ENCODE assay signal across 8 mouse cellular contexts in the genomic region with DNA sequence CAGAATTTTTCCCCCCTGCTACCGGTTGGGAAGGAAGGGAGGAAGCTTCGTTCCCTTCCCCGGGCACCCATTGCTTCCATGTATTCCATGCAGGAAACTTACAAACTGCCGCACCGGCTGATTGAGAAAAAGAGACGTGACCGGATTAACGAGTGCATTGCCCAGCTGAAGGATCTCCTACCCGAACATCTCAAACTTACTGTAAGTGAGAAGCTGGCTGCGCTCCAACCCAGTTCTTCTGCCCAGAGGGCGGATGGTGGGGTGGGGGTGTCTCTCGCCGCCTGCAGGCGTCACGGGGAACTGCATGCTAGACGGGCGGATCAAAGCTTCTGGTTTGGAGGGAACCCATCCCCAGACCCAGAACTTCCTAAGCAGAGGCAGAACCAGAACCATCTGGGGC. TPM values are rescaled to one million over a fixed set of nuclear protein-coding genes. Genes with fewer than 3 reads are reported as not detected.
DNase-seq lines count a peak whose midpoint lies in the region; ATAC-seq and TF ChIP-seq lines count a peak whose summit lies in the region.

No protein-coding gene starts in this region.

- H3K4me3 ChIP-seq in MEL (ENCODE audit: control insufficient read depth in 1 of 2, insufficient read depth in 1 of 2, low read depth in 2 of 2, low read length in 2 of 2) = peak overlapping the region; percentile 80 to 83
- H3K4me3 ChIP-seq in hindbrain, embryonic 13.5 days = peak overlapping the region; percentile 63

- no peaks in the 10 kb centered on the region for H3K27me3 ChIP-seq in MEL (ENCODE audit: control insufficient read depth in 1 of 2, insufficient read depth in 2 of 2, low read length in 2 of 2)
- H3K27me3 ChIP-seq in hindbrain, embryonic 13.5 days = peaks cover 44% of the 10 kb centered on the region

- no peak for ATAC-seq in hindbrain, embryonic 13.5 days (ENCODE audit: low FRiP score)

- H3K36me3 ChIP-seq in MEL (ENCODE audit: control insufficient read depth in 1 of 2, insufficient read depth in 2 of 2, low read length in 2 of 2) = peaks cover 0 to 34% of the 10 kb centered on the region in 2 experiments; a peak in 3 of 4 replicates
- no peaks in the 10 kb centered on the region for H3K36me3 ChIP-seq in hindbrain, embryonic 13.5 days

- peak; percentile 77 to 84 (median 78) for TF ChIP-seq CTCF in MEL (IDR thresholded peaks at IDR 0.05 in 2 of 3, conservative IDR thresholded peaks at IDR 0.05 in 1 of 3; ENCODE audit: control insufficient read depth in 1 of 3, insufficient read depth in 1 of 3, low read depth in 2 of 3, low read length in 3 of 3, poor library complexity in 1 of 3, severe bottlenecking in 1 of 3)

- under 1% methylated on average over 17 of the region's 17 CpGs for WGBS in hindbrain, embryonic 13.5 days

- H3K9ac ChIP-seq in MEL (ENCODE audit: control insufficient read depth, low read depth, low read length, poor library complexity, severe bottlenecking) = peak overlapping the region; percentile 79
- peak overlapping the region; percentile 65 for H3K9ac ChIP-seq in hindbrain, embryonic 13.5 days

- H3K79me2 ChIP-seq in MEL (ENCODE audit: control insufficient read depth, insufficient read depth, low read length, poor library complexity) = peaks cover 21% of the 10 kb centered on the region

- TF ChIP-seq EP300 in MEL (IDR thresholded peaks at IDR 0.05; ENCODE audit: low read depth in 1 of 2, low read length in 2 of 2) = no peak

- peak; percentile 46 for TF ChIP-seq RAD21 in MEL (IDR thresholded peaks at IDR 0.05; ENCODE audit: low read depth, low read length)

- peaks cover 19 to 34% of the 10 kb centered on the region in 2 experiments for H3K4me1 ChIP-seq in MEL (ENCODE audit: control insufficient read depth in 1 of 2, insufficient read depth in 2 of 2, low read length in 2 of 2)
- peaks cover 25% of the 10 kb centered on the region for H3K4me1 ChIP-seq in hindbrain, embryonic 13.5 days (replicated peaks)

- no peak for TF ChIP-seq POLR2A in MEL (IDR thresholded peaks at IDR 0.05; ENCODE audit: control insufficient read depth in 1 of 2, insufficient read depth in 1 of 2, low read depth in 1 of 2, low read length in 2 of 2, poor library complexity in 1 of 2)

- H3K9me3 ChIP-seq in MEL (replicated peaks; ENCODE audit: insufficient read depth, low read length) = no peaks in the 10 kb centered on the region
- no peaks in the 10 kb centered on the region for H3K9me3 ChIP-seq in hindbrain, embryonic 13.5 days

- peak overlapping the region; percentile 95 for H3K4me2 ChIP-seq in hindbrain, embryonic 13.5 days

- peak; percentile 95 for DNase-seq in MEL (ENCODE audit: low read depth, low spot score)
- peak; percentile 92 for DNase-seq in cerebellum, adult 9-11 months
- peak; percentile 83 to 89 for DNase-seq in frontal cortex, postnatal 14 days (ENCODE audit: low spot score in 2 of 2)
- peak; percentile 89 to 90 for DNase-seq in layer of hippocampus, postnatal 36 days
- DNase-seq in lung, postnatal 25 days (ENCODE audit: low spot score) = peak; percentile 89
- peak; percentile 48 for DNase-seq in retina, adult 2 months (ENCODE audit: low read depth, low spot score)
- peak; percentile 74 to 78 for DNase-seq in thymus, postnatal 36 days

- peak overlapping the region; percentile 67 for H3K27ac ChIP-seq in MEL (ENCODE audit: control insufficient read depth, low read depth, low read length)
- H3K27ac ChIP-seq in hindbrain, embryonic 13.5 days = no peak overlapping the region

TF ChIP-seq in MEL, 35 proteins besides CTCF, POLR2A, EP300 and RAD21:
- TF ChIP-seq MEF2A (IDR thresholded peaks at IDR 0.05; ENCODE audit: extremely low read depth, insufficient replicate concordance, low read depth, low read length, poor library complexity, severe bottlenecking) (no peak), E2F4 (IDR thresholded peaks at IDR 0.05; ENCODE audit: borderline replicate concordance, low read depth, low read length) (no peak), MYB (IDR thresholded peaks at IDR 0.05; ENCODE audit: low read depth, low read length) (no peak), ETS1 (IDR thresholded peaks at IDR 0.05; ENCODE audit: low read depth, low read length) (peak; percentile 61; the same call in 1 of the 2 replicates), MAZ (IDR thresholded peaks at IDR 0.05; ENCODE audit: low read depth, low read length) (peak; percentile 98), KAT2A (conservative IDR thresholded peaks at IDR 0.05; ENCODE audit: low read depth, low read length) (no peak), TCF12 (IDR thresholded peaks at IDR 0.05; ENCODE audit: low read depth, low read length) (0 out of 2 replicates have a peak, but pooled peaks have one; percentile 4), JUND (IDR thresholded peaks at IDR 0.05; ENCODE audit: low read depth, low read length) (no peak), TAL1 (IDR thresholded peaks at IDR 0.05; ENCODE audit: low read length) (no peak), ELF1 (IDR thresholded peaks at IDR 0.05; ENCODE audit: low read depth, low read length) (no peak; the same call in 1 of the 2 replicates), ZC3H11A (IDR thresholded peaks at IDR 0.05; ENCODE audit: low read depth, low read length) (peak; percentile 28; the same call in 1 of the 2 replicates), TBP (IDR thresholded peaks at IDR 0.05; ENCODE audit: low read depth, low read length) (no peak), MAFK (IDR thresholded peaks at IDR 0.05; ENCODE audit: borderline replicate concordance, low read depth, low read length) (no peak), POLR2AphosphoS2 (IDR thresholded peaks at IDR 0.05; ENCODE audit: low read length) (no peak), UBTF (IDR thresholded peaks at IDR 0.05; ENCODE audit: borderline replicate concordance, insufficient read depth, low read depth, low read length) (no peak), NELFE (IDR thresholded peaks at IDR 0.05; ENCODE audit: low read depth, low read length) (no peak), MYC (IDR thresholded peaks at IDR 0.05; ENCODE audit: low read depth, low read length) (no peak), ZNF384 (IDR thresholded peaks at IDR 0.05; ENCODE audit: low read depth, low read length) (no peak), SIN3A (IDR thresholded peaks at IDR 0.05; ENCODE audit: low read length) (no peak; the same call in 1 of the 2 replicates), CHD2 (IDR thresholded peaks at IDR 0.05; ENCODE audit: low read length) (no peak), HCFC1 (IDR thresholded peaks at IDR 0.05; ENCODE audit: low read depth, low read length) (peak; percentile 23; the same call in 1 of the 2 replicates), SMC3 (IDR thresholded peaks at IDR 0.05; ENCODE audit: low read depth, low read length) (peak; percentile 58), GABPA (IDR thresholded peaks at IDR 0.05; ENCODE audit: low read depth, low read length) (no peak), MAX (IDR thresholded peaks at IDR 0.05; ENCODE audit: low read length) (no peak), ZKSCAN1 (IDR thresholded peaks at IDR 0.05; ENCODE audit: low read depth, low read length) (no peak)

RNA-seq across cellular contexts. Expression of a gene that starts 1.0 kb away (rescaled TPM):
- 15.8 and 15.9 TPM in 2 replicates for total RNA-seq in MEL (2012; rRNA removed)
- polyA plus RNA-seq in MEL (2012; ENCODE audit: insufficient read depth in 1 of 2, insufficient read length in 2 of 2, low read depth in 1 of 2, low replicate concordance in 2 of 2, missing spikeins in 1 of 2) = 10 to 100 TPM in 1 of 2 experiments, not detected in 1; 21.6 TPM
- 3.0 and 3.4 TPM in 2 replicates for polyA plus RNA-seq in hindbrain, embryonic 13.5 days (2015; fragmentation: Nextera tagmentation; extraction: Ambion mirVana)
- 100 to 1,000 TPM in 1 of 2 experiments, 10 to 100 TPM in 1; 92.5 to 102 TPM for total RNA-seq in layer of hippocampus, postnatal 36 days (2021)
